Mouse (Mus musculus) T-helper 2 cell (primary cell): ENCODE results near the gene Rlf.

Experiments
- in situ Hi-C: fragments of 300-600 bp; cut with MboI, MseI; formaldehyde crosslinking; loops from one replicate; pipeline ENCODE4 v1.15.1; 2025; ENCODE audit warnings: high pct_unique_total_duplicates

The Rlf gene

DNA sequence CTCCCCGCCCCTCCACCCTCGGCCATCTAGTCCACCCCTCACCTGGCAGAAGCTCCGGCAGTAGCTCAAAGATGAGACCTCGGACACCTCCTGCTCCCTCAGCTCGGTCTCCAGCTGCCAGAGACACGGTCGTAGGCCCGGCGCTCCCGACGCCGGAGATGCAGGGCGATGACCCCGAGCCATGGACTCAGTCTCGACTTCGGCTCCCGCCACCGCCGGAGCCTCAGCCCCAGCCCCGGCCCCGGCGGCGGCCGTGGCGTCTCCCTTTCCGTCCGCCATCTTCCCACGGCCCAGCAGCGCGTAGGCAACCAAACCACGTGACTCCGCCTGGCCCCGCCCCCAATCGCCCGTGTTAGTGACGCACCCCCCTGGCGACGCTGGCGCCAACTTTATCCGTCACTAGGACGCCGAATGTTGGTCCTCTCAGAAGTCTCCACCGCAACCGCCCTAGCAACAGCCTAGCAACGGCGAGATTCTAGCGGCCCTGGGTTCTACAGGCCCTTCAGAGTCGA is at the start of gene Rlf:
Gene Rlf, minus strand, starts transcription at position 292 of the 512 bp plus-strand sequence.
- in situ Hi-C loops: no loop called here

DNA sequence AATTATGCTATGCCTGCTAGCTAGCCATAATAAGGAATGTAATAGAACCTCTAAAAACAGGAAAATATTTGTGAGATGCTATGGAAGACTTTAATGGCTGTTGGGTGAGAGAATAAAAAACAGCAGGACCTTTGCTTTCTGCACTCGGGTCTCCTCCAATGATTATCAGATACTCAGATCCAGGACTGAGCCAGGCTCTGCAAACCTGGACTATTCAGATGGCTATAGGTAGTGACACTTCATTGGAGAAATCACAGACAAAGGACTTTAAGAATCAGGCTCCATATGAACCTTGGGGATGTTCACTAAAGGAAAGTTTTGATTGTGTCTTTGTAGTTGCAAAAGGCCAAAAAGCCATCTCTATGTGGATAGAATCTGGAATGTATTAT is 26.7 kb upstream of the Rlf start:
- in situ Hi-C loops: no loop called here

- in situ Hi-C loops: no loop called here
Measured at GRCm38 (mm10) chr4:121240637-121241611, 26.0 kb upstream of the Rlf start.

DNA sequence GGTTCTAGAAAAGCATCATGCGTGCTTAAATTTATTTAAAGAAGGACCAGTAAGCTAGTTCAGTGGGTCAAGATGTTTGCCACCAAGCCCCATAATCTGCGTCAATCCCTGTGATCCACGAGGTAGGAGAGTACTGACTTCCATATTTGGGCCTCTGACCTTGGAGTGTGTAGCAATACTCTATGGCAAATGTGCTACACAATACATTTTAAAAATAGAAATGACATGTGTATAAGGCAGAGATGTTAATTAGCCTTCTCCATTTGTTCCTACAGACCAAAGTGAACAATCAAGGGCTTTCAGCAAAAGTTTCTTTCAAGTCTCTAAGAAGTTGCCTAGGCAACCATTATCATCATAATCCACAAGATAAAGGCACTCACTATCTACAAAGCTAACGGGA is 25.0 kb upstream of the Rlf start:
- in situ Hi-C loops: no loop called here

DNA sequence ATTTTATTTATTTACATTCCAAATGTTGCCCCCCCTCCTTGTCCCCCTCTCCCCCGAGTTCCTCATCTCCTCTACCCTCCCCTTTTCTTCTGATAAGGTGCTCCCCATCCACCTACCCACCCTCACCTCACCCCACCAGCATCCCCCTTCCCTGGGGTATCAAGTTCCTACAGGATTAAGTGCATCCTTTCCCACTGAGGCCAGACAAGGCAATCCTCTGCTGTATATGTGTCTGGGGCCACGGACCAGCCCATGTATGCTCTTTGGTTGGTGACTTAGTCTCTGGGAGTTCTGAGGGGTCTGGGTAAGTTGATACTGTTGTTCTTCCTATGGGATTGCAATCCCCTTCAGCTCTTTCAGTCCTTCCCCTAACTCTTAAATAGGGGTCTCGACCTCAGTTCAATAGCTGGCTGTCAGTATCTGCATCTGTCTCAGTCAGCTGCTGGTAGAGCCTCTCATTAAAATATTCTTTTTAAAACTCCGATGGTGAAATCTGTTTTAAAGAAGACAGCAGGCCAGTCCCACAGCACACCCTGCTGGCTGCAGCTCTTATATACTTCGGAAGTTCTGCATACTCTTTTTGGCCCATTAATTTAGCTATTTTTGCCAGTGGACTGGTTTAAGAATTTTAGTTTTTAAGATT is 17.0 kb upstream of the Rlf start:
- in situ Hi-C loops: no loop called here

DNA sequence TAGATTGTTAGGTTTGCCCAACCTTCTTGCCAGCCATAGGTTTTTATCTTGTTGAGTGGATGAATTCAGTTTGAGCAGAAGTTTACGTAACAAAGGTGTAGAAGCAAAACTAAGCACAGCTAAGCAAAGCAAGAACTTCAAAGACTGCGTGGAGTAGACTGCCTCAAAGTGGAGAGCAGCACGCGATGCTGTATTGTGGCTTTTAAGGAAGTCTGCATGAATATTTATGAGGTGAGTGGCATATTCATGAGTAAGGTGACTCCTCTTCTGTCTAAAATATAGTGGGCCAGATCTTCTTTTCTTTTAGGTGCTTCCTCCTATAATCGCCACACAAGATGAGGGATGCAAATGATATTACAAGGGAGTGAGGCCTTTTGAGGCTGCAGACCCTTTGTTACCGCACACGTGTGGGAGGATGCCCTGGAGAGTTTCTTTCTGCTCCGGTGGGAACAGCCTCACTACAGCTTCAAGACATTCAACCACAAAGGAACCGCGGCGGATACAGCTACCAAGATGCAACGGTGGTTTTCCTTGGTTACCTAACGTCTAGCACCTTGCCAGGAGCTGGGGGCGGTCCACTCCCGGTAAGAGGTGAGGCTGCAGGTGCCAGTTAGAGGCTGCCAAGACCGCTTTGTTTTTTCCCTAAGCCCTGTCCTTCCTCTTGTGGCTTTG is 16.2 kb upstream of the Rlf start:
- in situ Hi-C loops: no loop called here

DNA sequence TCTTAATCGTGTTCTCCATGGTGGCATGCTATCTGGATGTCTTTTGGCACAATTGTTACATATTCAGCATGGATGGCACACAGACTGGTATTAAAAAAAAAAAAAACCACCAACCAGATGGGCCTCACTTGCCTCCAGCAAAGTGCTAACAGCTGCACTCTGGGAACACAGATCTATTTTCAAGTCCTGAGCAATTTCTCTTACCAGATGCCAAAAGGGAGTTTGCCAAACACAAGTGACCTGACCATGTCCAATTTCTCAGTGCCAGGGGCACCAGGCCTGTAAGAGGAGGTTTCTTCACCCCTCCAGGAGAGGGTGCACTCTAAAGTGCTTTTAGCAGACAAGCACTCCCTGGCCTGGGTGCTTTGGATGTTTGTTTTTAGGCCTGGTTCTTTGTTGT is 12.2 kb upstream of the Rlf start:
- in situ Hi-C loops: loop anchor here (10.0 kb wide), 1 partner anchor 132 kb away; the partner anchor contains the start of gene Zmpste24

DNA sequence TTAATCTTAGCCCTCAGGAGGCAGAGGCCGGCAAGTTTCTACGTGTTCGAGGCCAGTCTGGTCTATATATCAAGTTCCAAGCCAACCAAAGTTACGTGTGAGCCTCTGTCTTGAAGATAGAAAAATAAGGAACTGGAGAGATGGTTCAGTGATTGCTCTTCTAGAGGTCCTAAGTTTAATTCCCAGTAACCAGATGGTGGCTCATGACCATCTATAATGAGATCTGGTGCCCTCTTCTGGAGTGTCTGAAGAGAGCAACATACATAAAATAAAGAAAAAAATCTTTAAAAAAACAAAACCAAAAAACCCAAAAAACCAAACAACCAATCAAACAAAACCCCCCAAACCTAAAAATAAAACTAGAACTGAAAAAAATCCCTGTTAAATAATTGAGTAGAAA is 10.3 kb upstream of the Rlf start:
- in situ Hi-C loops: loop anchor here (10.0 kb wide), 1 partner anchor 130 kb away; the partner anchor contains the start of gene Zmpste24

DNA sequence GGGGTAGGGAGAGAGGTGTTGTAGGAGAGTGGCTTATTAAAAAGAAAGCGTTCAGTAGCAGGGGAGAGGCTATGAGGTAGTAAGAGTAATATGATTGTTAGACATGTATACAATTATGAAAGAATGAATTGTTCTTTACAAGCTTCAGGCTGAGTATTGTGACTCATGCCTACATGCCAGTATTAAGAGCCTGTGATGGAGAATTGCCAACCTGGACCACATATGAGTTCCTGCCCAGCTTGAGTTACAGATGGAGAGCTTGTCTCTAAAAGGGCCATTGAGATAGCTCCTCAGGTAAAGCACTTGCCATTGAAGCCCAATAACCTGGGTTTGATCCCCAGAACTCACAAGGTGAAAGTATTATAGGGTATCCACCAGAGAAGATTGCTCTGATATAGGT is 8.3 kb upstream of the Rlf start:
- in situ Hi-C loops: loop anchor here (10.0 kb wide), 1 partner anchor 128 kb away; the partner anchor contains the start of gene Zmpste24

DNA sequence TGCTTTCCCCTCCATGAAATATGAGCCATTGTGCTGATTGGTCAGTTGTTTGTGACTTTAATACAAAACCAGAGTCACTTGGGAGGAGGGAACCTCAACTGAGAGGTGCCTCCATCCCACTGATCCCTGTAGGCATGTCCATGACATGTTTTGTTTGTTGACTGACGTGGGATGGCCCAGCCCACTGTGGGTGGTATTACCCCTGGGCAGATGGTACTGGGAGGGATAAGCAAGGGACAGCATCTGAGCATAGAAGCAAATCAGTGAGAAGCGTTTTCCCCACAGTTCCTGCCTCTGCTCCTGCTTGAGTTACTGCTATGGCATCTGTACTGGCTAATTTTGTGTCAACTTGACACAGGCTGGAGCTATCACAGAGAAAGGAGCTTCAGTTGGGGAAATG is 1.3 kb upstream of the Rlf start:
- in situ Hi-C loops: no loop called here

DNA sequence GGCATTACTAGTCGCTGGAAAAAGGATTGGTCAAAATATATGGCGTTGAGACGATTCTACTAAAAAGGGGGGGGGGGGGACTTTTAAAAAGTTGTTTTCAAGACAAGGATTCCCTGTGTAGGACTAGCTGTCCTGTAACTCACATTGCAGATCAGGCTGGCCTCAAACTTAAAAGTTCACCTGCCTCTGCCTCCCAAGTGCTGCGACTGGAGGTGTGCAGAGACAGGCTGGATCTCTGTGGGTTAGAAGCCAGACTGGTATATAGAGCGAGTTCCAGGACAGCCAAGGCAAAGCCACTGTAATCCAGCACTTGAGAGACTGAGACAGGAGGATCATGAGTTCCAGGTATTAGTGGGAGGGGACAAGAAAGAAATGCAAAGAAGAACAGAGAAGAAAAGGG is 605 bp upstream of the Rlf start:
- in situ Hi-C loops: no loop called here

- in situ Hi-C loops: no loop called here
Measured at GRCm38 (mm10) chr4:121213936-121214792, 720 bp downstream of the Rlf start.

GRCm38 (mm10) chr4:121208911-121209310 is 6.0 kb downstream of the Rlf start:
- in situ Hi-C loops: no loop called here

DNA sequence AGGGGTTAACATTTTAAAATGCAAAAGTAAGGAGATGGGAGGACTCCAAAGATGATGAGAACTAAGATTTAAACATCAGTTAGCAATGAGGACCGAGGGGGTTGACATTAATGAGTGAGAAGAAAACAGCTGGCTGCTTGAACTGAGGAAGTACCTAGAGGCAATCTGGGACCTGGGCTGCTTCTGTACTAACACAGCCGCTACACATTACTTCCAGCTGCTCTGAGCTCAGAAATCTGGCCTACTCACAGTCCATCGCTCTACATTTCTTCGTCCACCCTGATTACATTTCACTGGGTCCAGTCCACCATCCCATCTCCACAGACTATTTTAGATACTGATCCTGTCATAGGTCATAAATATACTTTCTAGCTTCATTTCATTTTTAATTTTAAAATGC is 17.0 kb downstream of the Rlf start:
- in situ Hi-C loops: no loop called here

DNA sequence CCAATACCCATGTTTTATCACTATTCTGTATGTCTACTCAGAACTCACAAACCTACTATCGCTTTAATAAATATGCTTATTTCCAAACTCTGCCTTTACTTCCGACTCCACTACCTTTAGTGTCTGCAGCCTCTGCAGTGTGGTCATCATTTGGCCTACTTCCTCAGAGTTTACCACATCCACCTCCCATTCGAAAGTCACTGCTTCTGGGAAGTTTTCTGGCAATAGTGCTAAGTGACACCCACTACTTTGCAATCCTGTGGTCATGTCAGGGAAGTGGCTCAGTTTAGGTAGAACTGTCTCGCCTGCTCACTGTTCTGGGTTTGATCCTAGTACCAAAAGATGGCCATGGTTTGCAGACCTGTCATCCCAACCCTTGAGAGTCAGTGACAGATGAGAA is 17.9 kb downstream of the Rlf start:
- in situ Hi-C loops: no loop called here

- in situ Hi-C loops: no loop called here
Measured at GRCm38 (mm10) chr4:121196205-121196604, 18.7 kb downstream of the Rlf start.

DNA sequence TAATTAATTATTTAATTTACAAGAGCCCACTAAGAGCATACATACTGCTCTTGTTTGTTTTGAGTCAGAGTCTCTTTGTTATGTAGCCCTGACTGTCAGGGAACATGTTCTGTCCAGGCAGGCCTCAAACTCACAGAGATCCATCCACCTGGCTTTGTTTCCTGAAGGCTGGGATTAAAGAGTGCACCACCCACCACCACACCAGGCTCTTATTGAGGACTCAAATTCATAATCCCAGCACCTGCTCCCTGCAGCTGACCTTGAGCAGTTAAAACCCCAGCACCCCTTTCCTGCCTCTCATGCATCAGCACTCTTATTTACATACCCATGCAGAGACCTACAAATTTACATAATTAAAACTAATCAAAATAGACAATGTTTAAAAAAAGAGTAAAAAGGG is 20.1 kb downstream of the Rlf start:
- in situ Hi-C loops: no loop called here

DNA sequence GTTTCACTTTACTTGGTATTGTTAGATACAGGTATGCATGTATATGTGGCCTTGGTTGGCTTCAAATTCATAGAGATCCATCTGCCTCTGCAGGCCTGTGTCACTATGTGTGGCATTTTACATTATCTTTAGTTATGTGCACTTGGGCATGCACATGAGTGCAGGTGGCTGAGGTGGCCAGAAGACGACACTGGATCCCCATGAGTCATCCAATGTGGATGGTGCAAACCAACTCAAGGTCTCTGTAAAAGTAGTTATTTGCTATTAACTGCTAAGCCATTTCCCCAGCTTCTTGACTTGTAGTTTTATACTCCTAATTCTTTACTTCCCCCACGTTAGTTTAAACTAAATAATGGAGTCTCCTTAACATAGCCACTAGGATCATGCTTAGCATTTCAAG is 22.6 kb downstream of the Rlf start:
- in situ Hi-C loops: no loop called here

GRCm38 (mm10) chr4:121189341-121189740 is 25.5 kb downstream of the Rlf start:
- in situ Hi-C loops: no loop called here

- in situ Hi-C loops: no loop called here
Measured at GRCm38 (mm10) chr4:121179669-121180068, 35.2 kb downstream of the Rlf start.

- in situ Hi-C loops: no loop called here
Measured at GRCm38 (mm10) chr4:121167656-121168055, 47.2 kb downstream of the Rlf start.
